Mouse (Mus musculus) frontal cortex, postnatal 14 days (tissue): ENCODE measurements around the gene Gm45713.
A peak's percentile ranks its signal among the peaks of the same experiment; 100 is the strongest.
"Not testable (repeated sequence)": the region's sequence is repeated elsewhere in the genome, so short reads cannot be mapped to it uniquely, and the experiment has no call there.

ENCODE experiments used
- DNase-seq, 2 experiments: peaks; one replicate each; pipeline ENCODE4 v3.0.0; 2022; ENCODE audit warnings: low spot score in 2 of 2

The Gm45713 gene

GRCm38 (mm10) chr7:45124224-45125143 lies 11.5 kb downstream of the Gm45713 start, which contains the start of gene Rps11:
Gene Rps11 (minus strand): TSS chr7:45124439.
- peak; percentile 98 for DNase-seq

DNA sequence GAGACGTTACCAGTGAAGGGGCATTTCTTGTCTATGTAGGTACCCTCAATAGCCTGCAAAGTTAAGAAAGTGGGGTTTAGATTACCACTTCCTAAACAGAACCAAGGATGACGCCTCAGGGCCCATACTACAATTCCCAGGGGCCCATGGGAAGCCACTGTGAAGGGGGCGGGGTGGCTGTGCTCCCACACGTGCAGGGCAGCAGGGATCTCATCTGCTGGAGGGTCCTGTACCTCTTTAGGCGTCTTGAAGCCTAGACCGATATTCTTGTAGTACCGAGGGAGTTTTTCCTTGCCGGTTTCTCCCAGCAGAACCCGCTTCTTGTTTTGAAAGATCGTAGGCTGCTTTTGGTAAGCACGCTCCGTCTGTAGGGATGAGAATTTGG lies 12.9 kb downstream of the Gm45713 start:
- no peak for DNase-seq

DNA sequence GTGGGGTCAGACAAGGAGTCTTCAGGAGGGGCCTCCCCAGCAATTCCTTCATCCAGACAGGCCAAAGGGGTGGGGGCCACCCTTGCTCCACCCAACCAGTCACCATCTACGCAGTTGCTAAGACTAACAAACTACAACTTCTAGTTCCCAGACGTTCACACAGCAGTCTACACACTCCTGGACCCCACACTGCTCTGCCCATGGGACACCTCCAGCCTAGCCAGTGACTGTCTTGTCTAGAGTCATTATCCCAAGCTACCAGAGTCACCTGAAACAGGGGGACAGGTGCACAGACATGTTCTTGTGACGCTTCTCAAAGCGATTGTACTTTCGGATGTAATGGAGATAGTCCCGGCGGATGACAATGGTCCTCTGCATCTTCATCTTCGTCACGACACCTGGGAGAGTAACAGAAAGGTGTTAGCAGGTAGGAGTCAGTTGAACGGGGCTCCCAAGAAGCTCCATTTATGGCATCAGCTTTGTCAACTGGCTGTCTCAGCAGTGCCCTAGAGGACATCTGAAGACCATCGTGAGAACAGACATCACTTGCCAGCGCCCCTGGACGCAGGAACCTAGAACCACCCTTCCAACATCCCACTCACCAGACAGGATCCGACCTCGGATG lies 13.4 kb downstream of the Gm45713 start:
- DNase-seq: no peak

- no peak for DNase-seq
Measured at GRCm38 (mm10) chr7:45121966-45122365, 14.1 kb downstream of the Gm45713 start.

- DNase-seq: no peak
Measured at GRCm38 (mm10) chr7:45121404-45121803, 14.6 kb downstream of the Gm45713 start.

- DNase-seq: no peak
Measured at GRCm38 (mm10) chr7:45119780-45120709, 16.0 kb downstream of the Gm45713 start.

- DNase-seq: no peak
Measured at GRCm38 (mm10) chr7:45118336-45118735, 17.7 kb downstream of the Gm45713 start.

- DNase-seq: no peak
Measured at GRCm38 (mm10) chr7:45117566-45117965, 18.5 kb downstream of the Gm45713 start.

DNA sequence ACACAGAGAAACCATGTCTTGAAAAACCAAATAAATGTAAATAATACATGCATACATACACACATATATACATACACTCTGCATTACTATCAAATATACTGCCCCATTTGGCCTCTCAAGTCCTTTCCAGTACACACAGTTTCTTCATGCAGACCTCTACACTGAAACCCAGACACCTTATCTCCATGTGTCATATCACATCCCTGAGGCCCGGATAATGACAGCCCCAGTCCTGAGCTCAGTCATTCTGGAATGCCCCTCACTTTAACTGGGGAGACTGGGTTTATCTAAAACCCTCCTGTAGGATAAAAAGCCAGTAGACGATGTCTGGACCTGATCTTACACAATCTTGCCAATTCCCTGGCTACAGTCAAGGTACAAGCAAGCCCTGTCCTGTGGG lies 22.6 kb downstream of the Gm45713 start:
- no peak for DNase-seq

- no peak for DNase-seq
Measured at GRCm38 (mm10) chr7:45112529-45112928, 23.5 kb downstream of the Gm45713 start.

DNA sequence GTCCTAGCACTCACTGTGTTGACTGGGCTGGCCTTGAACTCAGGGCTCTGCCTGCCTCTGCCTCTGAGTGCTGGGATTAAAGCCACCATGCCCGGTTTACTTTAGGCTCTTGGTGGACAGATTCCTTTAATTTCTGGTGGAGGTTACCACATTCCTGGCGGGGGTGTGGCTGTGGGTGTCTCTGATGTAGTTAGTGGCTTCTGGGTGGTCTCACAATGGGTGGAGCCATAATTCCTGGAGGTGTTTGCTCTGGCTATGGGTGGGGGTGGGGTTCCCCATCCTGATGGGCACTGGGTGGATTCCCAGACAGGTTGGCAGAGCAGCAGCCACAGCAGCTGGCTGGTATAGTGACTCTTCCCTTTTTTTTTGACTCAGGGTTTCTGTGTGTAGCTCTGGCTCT lies 24.1 kb downstream of the Gm45713 start:
- no peak for DNase-seq

- DNase-seq: not testable (repeated sequence)
Measured at GRCm38 (mm10) chr7:45110089-45110488, 25.9 kb downstream of the Gm45713 start.

GRCm38 (mm10) chr7:45107052-45107645 lies 28.9 kb downstream of the Gm45713 start:
- DNase-seq: no peak

- no peak for DNase-seq
Measured at GRCm38 (mm10) chr7:45106441-45106840, 29.6 kb downstream of the Gm45713 start.

GRCm38 (mm10) chr7:45105491-45105890 lies 30.5 kb downstream of the Gm45713 start:
- DNase-seq: no peak

GRCm38 (mm10) chr7:45104941-45105340 lies 31.1 kb downstream of the Gm45713 start:
- no peak for DNase-seq

- DNase-seq: peak in 1 of 2 experiments; percentile 63
Measured at GRCm38 (mm10) chr7:45103652-45104180, 32.3 kb downstream of the Gm45713 start, which contains the start of gene Fcgrt. Gene Fcgrt (minus strand): TSS chr7:45103851.

DNA sequence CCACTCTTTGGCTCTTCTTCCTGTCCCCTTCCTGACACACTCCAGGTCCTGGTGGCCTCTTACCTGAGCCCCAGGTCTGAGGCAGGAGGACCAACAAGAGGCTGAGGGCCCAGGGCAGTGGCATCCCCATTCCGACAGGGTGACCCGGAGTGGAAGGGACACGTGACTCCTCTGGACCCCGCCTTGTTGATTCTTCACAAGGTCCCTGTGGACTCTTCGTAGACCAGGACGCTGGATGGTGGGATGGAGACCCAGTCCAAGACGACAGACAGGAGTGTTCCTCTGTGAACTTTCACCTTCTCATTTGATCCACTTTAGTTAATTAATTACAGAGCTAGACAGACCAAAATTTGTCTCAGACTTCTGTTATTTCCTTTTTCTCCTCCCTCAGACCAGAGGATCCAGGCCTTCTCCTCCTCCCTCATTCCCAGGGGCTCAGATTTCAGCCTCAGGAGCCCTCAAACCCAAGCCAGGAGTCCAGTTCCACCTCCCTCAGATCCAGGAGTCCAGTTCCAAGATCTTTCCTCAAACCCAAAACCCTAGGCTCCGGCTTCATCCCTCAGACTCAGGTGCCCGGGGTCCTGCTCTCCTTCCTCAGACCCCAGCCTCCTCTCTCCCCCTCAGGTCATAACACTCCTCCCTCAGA lies 33.0 kb downstream of the Gm45713 start:
- DNase-seq: no peak

GRCm38 (mm10) chr7:45102441-45102840 lies 33.6 kb downstream of the Gm45713 start:
- no peak for DNase-seq

DNA sequence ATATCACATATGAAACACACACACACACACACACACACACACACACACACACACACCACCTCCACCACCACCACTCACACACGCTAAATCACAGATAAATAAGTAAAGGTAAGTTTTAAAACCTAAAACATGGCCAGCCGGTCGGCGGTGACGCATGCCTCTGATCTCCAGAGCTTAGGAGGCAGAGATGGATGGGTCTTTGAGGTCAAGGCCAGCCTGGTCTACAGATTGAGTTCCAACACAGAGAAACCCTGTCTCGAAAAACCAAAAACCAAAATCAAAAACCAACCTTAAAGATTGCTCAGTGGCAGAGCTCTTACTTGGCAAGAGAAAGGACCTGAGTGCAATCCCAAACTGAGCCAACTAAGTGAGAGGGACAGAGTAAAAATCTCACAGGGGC lies 36.0 kb downstream of the Gm45713 start:
- DNase-seq: no peak
